Mouse (Mus musculus) liver (tissue): ENCODE measurements around the gene Mtrf1.
"Not testable (repeated sequence)": the region's sequence is repeated elsewhere in the genome, so short reads cannot be mapped to it uniquely, and the experiment has no call there.

Experiments used
- DNase-seq: peaks from one replicate; pipeline ENCODE4 v3.0.0-alpha.2; 2020; ENCODE audit warnings: mixed read lengths

The Mtrf1 gene

DNA sequence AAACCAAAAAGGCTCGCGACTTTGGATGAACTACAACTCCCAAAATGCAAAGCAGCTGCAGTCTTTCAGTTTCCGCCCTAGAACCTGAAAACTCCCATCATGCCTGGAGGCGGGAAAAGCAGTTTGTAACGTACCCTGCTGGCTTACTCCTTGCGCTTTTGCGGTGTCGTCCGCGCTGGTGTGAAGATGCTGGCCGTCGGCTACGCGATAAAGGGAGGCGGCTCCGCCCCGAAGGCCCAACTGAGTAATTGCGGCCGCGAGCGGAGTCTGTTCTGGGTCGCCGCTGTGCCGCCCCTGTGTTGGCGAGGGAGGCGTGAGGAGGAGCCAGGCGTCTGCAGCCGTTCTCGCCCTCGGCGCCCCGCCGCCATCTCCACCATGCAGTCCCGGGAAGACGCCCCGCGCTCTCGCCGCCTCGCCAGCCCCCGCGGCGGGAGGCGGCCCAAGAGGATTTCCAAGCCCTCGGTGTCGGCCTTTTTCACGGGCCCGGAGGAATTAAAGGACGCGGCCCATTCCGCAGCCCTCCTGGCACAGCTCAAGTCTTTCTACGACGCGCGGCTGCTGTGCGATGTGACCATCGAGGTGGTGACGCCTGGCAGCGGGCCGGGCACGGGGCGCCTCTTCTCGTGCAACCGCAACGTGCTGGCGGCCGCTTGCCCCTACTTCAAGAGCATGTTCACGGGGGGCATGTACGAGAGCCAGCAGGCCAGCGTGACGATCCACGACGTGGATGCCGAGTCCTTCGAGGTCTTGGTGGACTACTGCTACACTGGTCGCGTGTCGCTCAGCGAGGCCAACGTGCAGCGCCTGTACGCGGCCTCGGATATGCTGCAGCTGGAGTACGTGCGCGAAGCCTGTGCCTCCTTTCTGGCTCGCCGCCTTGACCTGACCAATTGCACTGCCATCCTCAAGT, 54.4 kb downstream of the Mtrf1 start, which contains the start of gene Kbtbd6:
Kbtbd6 (plus strand) TSS at position 155 of the 910 bp plus-strand sequence.
- peak; percentile 91 for DNase-seq

DNA sequence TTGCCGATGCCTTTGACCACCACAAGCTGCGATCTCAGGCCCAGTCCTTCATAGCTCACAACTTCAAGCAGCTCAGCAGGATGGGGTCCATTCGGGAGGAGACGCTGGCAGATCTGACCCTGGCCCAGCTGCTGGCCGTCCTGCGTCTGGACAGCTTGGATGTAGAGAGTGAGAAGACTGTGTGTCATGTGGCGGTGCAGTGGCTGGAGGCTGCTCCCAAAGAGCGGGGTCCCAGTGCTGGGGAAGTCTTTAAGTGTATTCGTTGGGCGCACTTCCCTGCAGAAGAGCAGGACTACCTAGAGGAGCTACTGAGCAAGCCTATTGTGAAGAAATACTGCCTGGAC, 55.0 kb downstream of the Mtrf1 start:
- not testable (repeated sequence) for DNase-seq

DNA sequence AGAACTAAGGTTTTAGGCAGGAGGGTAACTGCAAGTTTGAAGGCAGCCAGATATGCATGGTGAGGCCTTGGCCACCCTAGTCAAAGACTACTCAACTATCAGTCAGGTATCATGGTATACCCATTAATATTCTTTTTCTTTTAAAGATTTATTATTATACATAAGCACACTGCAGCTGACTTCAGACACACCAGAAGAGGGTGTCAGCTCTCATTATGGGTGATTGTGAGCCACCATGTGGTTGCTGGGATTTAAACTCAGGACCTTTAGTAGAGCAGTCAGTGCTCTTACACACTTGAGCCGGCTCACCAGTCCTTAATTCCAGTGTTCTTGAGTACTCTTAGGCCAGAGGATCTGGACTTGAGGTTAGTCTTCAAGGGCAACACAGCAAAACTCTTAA, 62.8 kb downstream of the Mtrf1 start:
- DNase-seq: no peak

DNA sequence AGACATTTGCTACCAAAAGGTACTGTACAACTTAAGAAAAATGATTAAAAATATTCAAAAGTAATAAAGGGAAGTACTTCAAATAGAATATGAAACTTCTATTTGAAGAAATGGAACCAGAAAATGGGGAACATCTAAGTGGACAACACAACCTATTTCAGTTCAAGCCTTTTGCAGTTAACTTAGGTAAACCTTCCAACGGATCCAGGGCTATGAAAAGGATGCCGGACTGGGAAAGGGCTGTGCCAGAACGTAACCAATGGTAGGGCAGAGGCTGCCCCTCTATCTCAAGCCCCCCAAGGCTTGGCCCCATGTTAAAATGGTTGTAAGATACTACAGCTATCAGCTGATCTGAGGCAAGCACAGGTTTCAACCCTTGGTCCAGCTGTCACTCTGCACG, 63.4 kb downstream of the Mtrf1 start:
- no peak for DNase-seq

DNA sequence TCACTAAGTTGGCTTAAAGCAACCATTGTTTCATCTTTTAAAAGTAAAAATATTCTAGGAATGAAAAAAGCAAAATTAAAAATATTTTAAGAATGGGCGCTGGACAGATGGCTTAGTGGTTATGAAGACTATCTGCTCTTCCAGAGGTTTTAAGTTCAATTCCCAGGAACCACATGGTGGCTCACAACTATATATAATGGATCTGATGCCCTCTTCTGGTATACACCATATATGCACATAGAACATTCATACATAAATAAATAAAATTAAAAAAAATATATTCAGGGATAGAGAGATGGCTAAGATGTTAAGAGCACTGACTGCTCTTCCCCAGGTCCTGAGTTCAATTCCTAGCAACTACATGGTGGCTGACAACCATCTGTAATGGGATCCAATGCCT, 68.1 kb downstream of the Mtrf1 start:
- no peak for DNase-seq

DNA sequence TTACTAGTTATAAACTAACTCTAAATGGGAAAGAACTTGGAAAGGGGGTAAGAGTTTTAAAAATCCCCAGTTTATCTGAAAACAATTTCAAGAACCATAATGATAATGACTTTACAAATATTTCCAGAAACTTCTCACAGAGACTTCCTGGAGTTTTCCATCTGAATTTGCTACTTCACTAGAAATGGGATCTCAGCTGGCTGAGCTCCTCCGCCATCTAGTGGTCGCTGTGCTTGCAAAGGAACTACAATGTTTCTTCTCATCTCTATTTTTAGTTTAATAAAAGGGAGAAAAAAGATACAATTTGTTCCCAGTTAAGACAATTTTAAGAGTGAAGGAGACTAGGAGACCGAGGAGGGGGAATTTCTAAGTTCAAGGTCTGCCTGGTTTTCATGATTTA, 70.0 kb downstream of the Mtrf1 start:
- DNase-seq: peak; percentile 68
